Mouse (Mus musculus) spleen, adult 2 months (tissue): ENCODE data around the gene Olfr229. TPM values are rescaled to one million over a fixed set of nuclear protein-coding genes. Genes with fewer than 3 reads are reported as not detected.
"Not testable (repeated sequence)": the region's sequence is repeated elsewhere in the genome, so short reads cannot be mapped to it uniquely, and the experiment has no call there.

Experiments
- DNase-seq, 2 experiments: peaks; one replicate each; pipeline versions ENCODE4 v3.0.0 to v3.0.0-alpha.2; 2012 to 2021; ENCODE audit warnings: low spot score in 2 of 2, low read depth in 1 of 2
- H3K27ac ChIP-seq: fragments of 200-500 bp; 2 replicates; pipeline ENCODE4 v1.5.1; 2012; ENCODE audit warnings: low read length, inconsistent platforms; ENCODE audit not compliant: insufficient read depth
- H3K27me3 ChIP-seq: fragments of 200-500 bp; 2 replicates; pipeline ENCODE4 v1.6.1; 2012; ENCODE audit warnings: mild to moderate bottlenecking, moderate library complexity, low read length, inconsistent platforms; ENCODE audit not compliant: control insufficient read depth, insufficient read depth
- H3K36me3 ChIP-seq: fragments of 200-500 bp; 2 replicates; pipeline ENCODE4 v1.6.1; 2012; ENCODE audit warnings: mild to moderate bottlenecking, low read length, inconsistent platforms; ENCODE audit not compliant: control insufficient read depth, insufficient read depth
- H3K4me1 ChIP-seq: fragments of 200-500 bp; 2 replicates; pipeline ENCODE4 v1.6.1; 2011; ENCODE audit warnings: inconsistent platforms; ENCODE audit not compliant: control insufficient read depth, insufficient read depth, insufficient read length
- H3K4me3 ChIP-seq: fragments of 200-500 bp; 2 replicates; pipeline ENCODE4 v1.5.1; 2011; ENCODE audit warnings: mild to moderate bottlenecking, inconsistent platforms; ENCODE audit not compliant: insufficient read depth, insufficient read length; ENCODE audit errors: extremely low read depth
- CTCF ChIP-seq: fragments of 200-500 bp; IDR thresholded peaks from 2 replicates; pipeline ENCODE4 v1.5.1; 2011; ENCODE audit warnings: mild to moderate bottlenecking, inconsistent platforms; ENCODE audit not compliant: insufficient read depth, insufficient read length, insufficient replicate concordance; ENCODE audit errors: extremely low read depth
- POLR2A ChIP-seq: fragments of 200-500 bp; IDR thresholded peaks from 2 replicates; pipeline ENCODE4 v1.6.1; 2011; ENCODE audit warnings: low read depth, low read length, inconsistent platforms
- WGBS: fragments of 180-500 bp; shearing (Covaris S2); methylation state at CpG from one replicate; pipeline ENCODE4 v1.1.7; 2018; 5-methylcytosine and 5-hydroxymethylcytosine counted together
- polyA plus RNA-seq: library from polyadenylated mRNA; depleted of rRNA; stranded (reverse); fragments of >200 nt; gene quantifications from 2 replicates; pipeline ENCODE4 v1.2.3, GENCODE M21; 2012; rRNA removed

Olfr229 gene
- not detected in 2 replicates for polyA plus RNA-seq

DNA sequence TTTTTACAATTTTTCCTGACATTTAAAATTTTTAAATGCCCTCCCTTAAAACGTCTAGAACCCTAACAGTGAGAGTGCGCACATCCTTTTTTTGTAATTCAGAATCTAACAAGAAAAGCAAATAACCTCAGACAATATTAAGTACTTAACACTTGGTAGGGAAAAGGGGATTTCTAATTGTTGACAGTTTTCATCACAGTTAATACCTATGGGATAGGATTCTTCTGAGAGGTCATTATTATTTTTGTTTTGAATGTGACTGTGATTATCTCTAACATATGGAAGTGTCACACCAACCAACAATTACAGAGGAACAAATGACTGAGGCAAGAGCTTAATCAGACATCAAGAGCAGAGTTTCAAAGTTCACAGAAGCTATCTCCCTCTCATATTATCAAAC, at the start of gene Olfr229:
Olfr229 (plus strand) TSS at position 301 of the 400 bp plus-strand sequence.
- no peaks in the 10 kb centered on the region for H3K4me1 ChIP-seq
- DNase-seq: no peak
- no peaks in the 10 kb centered on the region for H3K27me3 ChIP-seq
- WGBS: 76% methylated on average over 2 of the region's 2 CpGs
- no peak for TF ChIP-seq CTCF
- no peak for TF ChIP-seq POLR2A
- no peaks in the 10 kb centered on the region for H3K36me3 ChIP-seq
- H3K27ac ChIP-seq: no peak within 1 kb of the TSS
- no peak within 1 kb of the TSS for H3K4me3 ChIP-seq

DNA sequence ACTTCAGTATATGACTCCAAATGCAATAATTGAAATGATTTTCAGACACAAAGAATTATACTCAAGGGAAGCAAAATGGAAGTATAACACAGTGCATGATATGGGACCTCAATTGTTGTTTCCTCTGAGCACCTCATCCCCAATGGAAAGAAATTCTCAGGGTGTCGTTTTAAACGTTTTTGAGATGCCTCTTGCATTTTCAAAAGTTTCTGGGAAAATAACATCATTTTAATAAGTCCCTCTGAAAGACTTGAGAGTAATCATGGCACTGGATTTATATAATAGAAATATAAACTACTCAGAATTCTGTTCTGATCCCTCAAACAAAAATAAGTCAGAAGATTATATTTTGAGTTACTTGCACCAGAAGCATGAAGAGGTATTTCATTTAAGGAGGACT, 41.0 kb upstream of the Olfr229 start, which contains the start of gene Olfr972:
Olfr972 (plus strand) TSS at position 301 of the 400 bp plus-strand sequence.
- Histone ChIP-seq H3K4me3 (no peak within 1 kb of the TSS), H3K4me1 (no peaks in the 10 kb centered on the region), H3K36me3 (no peaks in the 10 kb centered on the region), H3K27ac (no peak within 1 kb of the TSS), H3K27me3 (no peaks in the 10 kb centered on the region)
- DNase-seq: no peak
- no peak for TF ChIP-seq CTCF
- no peak for TF ChIP-seq POLR2A
- 68% methylated on average over 2 of the region's 2 CpGs for WGBS

DNA sequence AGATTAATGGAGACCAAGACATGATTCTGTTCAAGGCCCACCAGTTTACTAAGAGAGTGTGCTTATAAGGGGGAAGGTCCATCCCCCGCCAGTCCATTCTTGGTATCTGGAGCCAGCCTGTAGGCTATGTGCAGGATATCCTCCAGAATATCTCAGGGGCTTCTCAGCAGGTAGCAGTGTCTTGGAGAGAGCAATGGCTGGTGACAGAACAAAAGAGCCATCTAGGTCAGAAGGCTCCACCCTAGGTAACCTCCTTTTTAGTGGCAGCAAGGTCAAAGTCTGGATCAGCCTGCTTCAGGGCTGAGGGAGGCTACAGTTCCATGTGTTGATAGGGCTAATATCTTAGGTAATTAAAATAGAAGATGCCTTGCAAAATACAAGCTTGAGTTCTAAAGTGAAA, 35.1 kb upstream of the Olfr229 start:
- not testable (repeated sequence) for DNase-seq, H3K36me3 ChIP-seq, H3K27ac ChIP-seq, H3K27me3 ChIP-seq, H3K4me1 ChIP-seq, H3K4me3 ChIP-seq
- WGBS: 80% methylated on average over 1 of the region's 1 CpGs

DNA sequence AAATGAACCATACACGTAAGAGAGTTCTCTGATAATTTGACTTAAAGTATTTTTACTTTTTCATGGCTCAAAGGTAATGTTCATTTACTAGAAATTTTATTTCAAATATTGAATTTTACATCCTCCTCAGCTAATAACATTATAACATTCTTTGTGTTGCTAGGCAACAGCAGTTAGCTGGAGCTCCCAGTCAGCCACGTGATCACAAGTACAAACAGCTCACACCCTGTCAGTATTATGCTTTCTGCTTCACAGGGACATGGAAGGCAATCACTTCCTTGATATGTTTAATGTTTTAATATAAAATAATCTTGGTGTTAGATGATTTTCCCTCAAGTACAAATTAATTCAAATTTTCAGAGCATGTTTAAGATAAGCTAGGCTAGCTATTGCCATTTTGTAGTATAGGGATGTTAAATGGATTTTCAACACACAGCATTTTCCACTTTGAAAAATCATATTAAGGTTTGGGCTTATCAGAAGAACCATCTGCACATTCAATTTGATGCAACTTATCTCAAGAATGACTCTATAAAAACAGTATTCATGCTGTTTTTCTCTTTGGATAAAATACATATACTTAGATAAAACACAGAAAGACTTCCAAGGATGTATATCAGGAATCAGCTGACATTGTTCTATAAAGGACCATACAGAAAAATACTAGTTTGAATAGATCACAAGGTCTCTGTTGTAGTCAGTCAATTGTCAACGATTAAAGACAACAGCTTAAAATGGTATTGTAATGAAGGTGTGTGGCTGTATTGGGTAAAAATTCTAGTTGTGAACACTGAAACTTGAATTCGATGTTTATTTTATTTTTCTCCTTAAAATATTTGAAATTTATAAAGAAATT, 29.4 kb upstream of the Olfr229 start:
- no CpG with 5 or more reads among the region's 4 CpGs for WGBS
- not testable (repeated sequence) for H3K27me3 ChIP-seq, H3K27ac ChIP-seq, DNase-seq, H3K36me3 ChIP-seq, H3K4me1 ChIP-seq, H3K4me3 ChIP-seq

DNA sequence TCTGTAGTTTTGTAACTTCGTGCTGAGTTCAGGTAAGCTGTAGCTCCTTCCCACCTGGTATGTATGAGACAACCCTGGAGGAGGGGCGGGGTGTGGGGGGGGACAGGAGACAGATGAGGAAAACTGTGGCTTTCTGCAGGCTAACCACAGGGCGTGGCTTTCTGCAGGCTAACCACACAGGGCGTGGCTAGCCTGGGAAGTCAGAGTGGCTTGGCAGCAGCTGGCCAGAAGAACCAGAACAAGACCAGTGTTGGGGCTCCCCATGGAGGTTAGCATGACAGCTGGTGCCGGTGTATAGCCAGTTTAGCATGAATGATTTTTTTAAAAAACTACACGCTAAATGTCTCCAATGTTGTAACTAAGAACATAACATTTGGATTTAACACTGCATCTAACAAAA, 2.0 kb upstream of the Olfr229 start:
- Histone ChIP-seq H3K27ac (no peak overlapping the region), H3K4me3 (no peak overlapping the region)

DNA sequence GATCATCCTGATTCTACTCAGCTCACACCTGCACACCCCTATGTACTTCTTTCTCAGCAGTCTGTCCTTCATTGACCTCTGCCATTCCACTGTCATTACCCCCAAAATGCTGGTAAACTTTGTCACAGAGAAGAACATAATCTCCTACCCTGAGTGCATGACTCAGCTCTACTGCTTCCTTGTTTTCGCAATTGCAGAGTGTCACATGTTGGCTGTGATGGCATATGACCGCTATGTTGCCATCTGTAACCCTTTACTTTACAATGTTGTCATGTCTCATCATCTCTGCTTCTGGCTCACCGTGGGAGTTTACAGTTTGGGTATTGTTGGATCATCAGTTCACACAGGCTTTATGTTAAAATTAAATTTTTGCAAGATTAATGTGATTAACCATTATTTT, 2.8 kb downstream of the Olfr229 start:
- Histone ChIP-seq H3K27ac (no peak overlapping the region), H3K4me3 (no peak overlapping the region), H3K36me3 (no peaks in the 10 kb centered on the region), H3K27me3 (no peaks in the 10 kb centered on the region), H3K4me1 (no peaks in the 10 kb centered on the region)
- WGBS: 54% methylated on average over 3 of the region's 3 CpGs
- TF ChIP-seq POLR2A: no peak
- TF ChIP-seq CTCF: no peak
- no peak for DNase-seq

More for the DNA sequence above, 2.0 kb upstream of the Olfr229 start:
- no peak for TF ChIP-seq POLR2A
- no peak for TF ChIP-seq CTCF
- WGBS: 13% methylated on average over 6 of the region's 6 CpGs
- Histone ChIP-seq H3K4me1 (no peaks in the 10 kb centered on the region), H3K36me3 (no peaks in the 10 kb centered on the region), H3K27me3 (no peaks in the 10 kb centered on the region)
- no peak for DNase-seq

DNA sequence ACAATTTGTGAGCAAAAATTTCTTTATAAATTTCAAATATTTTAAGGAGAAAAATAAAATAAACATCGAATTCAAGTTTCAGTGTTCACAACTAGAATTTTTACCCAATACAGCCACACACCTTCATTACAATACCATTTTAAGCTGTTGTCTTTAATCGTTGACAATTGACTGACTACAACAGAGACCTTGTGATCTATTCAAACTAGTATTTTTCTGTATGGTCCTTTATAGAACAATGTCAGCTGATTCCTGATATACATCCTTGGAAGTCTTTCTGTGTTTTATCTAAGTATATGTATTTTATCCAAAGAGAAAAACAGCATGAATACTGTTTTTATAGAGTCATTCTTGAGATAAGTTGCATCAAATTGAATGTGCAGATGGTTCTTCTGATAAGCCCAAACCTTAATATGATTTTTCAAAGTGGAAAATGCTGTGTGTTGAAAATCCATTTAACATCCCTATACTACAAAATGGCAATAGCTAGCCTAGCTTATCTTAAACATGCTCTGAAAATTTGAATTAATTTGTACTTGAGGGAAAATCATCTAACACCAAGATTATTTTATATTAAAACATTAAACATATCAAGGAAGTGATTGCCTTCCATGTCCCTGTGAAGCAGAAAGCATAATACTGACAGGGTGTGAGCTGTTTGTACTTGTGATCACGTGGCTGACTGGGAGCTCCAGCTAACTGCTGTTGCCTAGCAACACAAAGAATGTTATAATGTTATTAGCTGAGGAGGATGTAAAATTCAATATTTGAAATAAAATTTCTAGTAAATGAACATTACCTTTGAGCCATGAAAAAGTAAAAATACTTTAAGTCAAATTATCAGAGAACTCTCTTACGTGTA, 21.1 kb downstream of the Olfr229 start:
- not testable (repeated sequence) for DNase-seq, H3K4me3 ChIP-seq, H3K27ac ChIP-seq, H3K4me1 ChIP-seq, H3K36me3 ChIP-seq, H3K27me3 ChIP-seq
- no CpG with 5 or more reads among the region's 4 CpGs for WGBS

DNA sequence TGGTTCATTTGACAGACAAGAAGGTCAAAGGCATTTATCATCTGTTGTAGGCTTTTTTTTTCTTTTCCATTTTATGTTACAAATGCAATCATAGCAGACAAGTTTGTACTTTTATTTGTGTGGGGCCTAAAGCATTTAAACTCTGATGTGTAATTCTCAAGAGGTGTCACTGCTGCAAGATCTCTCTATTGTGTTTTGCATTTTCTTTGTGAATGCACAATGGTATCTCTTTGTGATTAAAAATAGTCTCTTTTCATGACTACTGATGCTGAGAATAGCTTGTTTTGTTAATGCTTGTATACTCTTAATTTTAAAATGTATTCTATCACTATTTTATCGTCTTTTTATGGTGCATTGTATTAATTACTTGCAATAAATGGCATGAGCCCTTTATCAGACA, 21.7 kb downstream of the Olfr229 start:
- 73% methylated on average over 1 of the region's 1 CpGs for WGBS
- H3K4me1 ChIP-seq, H3K27me3 ChIP-seq, H3K36me3 ChIP-seq, H3K4me3 ChIP-seq, H3K27ac ChIP-seq, DNase-seq: not testable (repeated sequence)
